Mouse (Mus musculus) testis, adult 2 months (tissue): Measurements from ENCODE around the gene Fam227a.

Experiments
- CTCF ChIP-seq: fragments of 200-500 bp; IDR thresholded peaks from 2 replicates; pipeline ENCODE4 v1.5.1; 2012; ENCODE audit warnings: low read depth, mild to moderate bottlenecking, inconsistent platforms, low read length, moderate library complexity; ENCODE audit not compliant: control insufficient read depth, insufficient read depth, insufficient replicate concordance
- POLR2A ChIP-seq: fragments of 200-500 bp; IDR thresholded peaks from 2 replicates; pipeline ENCODE4 v1.6.1; 2012; ENCODE audit warnings: low read depth, mild to moderate bottlenecking, inconsistent platforms, low read length, moderate library complexity; ENCODE audit not compliant: control insufficient read depth

- TF ChIP-seq POLR2A, result no peak; the same call in 1 of the 2 replicates
- TF ChIP-seq CTCF, result no peak
These were observed 31.8 kb upstream of the Fam227a start, which contains the start of gene Gtpbp1 for GRCm38 (mm10) chr15:79690426-79691022.
